Mouse (Mus musculus) embryonic fibroblast, embryonic 13.5 days (primary cell): Measurements from ENCODE around the gene Tbc1d16.

Experiments used
- CTCF ChIP-seq: IDR thresholded peaks from 2 replicates; pipeline ENCODE4 v1.5.1; 2011; ENCODE audit warnings: mild to moderate bottlenecking, control low read depth, low read length, moderate library complexity, borderline replicate concordance; ENCODE audit not compliant: insufficient read depth
- POLR2A ChIP-seq: IDR thresholded peaks from 2 replicates; pipeline ENCODE4 v1.6.1; 2011; ENCODE audit warnings: low read depth, mild to moderate bottlenecking, control low read depth, low read length, moderate library complexity

GRCm38 (mm10) chr11:119109415-119110071, 118.8 kb downstream of the Tbc1d16 start:
- no peak for TF ChIP-seq CTCF
- TF ChIP-seq POLR2A: no peak
